In genomic region chr2:60720205-60720604, GRCm38 (mm10) we compare ENCODE assay signal across 11 mouse cellular contexts. TPM values are rescaled to one million over a fixed set of nuclear protein-coding genes. Genes with fewer than 3 reads are reported as not detected.
DNase-seq lines count a peak whose midpoint lies in the region; ATAC-seq and TF ChIP-seq lines count a peak whose summit lies in the region.
"Had no signal": no experiment of that assay in that cellular context is flagged by ENCODE, and none has a peak within 500 bp of the region (broad histone marks: within the 10 kb centered on the region; RNA-seq: fewer than 3 reads in every experiment).

No protein-coding gene starts in this region.

- no peak for TF ChIP-seq POLR2A in myocyte (IDR thresholded peaks at IDR 0.05; ENCODE audit: insufficient read length, low read depth)

- 85% methylated on average over 8 of the region's 8 CpGs for WGBS in forebrain, embryonic 10.5 days
- 74% methylated on average over 8 of the region's 8 CpGs for WGBS in midbrain, embryonic 11.5 days

- H3K4me3 ChIP-seq in myocyte, result no peak overlapping the region
- no peak overlapping the region for H3K4me3 ChIP-seq in forebrain, embryonic 10.5 days
- no peak overlapping the region for H3K4me3 ChIP-seq in midbrain, embryonic 11.5 days (ENCODE audit: low read depth, low read length)
- H3K4me3 ChIP-seq: forebrain, embryonic 15.5 days; megakaryocyte, embryonic 14.5 days had no signal

- no peaks in the 10 kb centered on the region for H3K36me3 ChIP-seq in myocyte (ENCODE audit: control insufficient read depth, insufficient read depth)
- no peaks in the 10 kb centered on the region for H3K36me3 ChIP-seq in forebrain, embryonic 10.5 days (replicated peaks)
- no peaks in the 10 kb centered on the region for H3K36me3 ChIP-seq in midbrain, embryonic 11.5 days (ENCODE audit: control insufficient read depth, insufficient read depth, low read length)
- H3K36me3 ChIP-seq: forebrain, embryonic 15.5 days had no signal

- H3ac ChIP-seq in myocyte (ENCODE audit: control insufficient read depth, insufficient read length), result no peak overlapping the region

- intact Hi-C loops in heart, postnatal 36 days (cut with DNase I), result loop anchor here (2.0 to 5.0 kb wide), 3 partner anchors 182 to 683 kb away; no protein-coding TSS in a partner anchor

- H3K9me3 ChIP-seq in forebrain, embryonic 10.5 days, result no peaks in the 10 kb centered on the region
- H3K9me3 ChIP-seq in midbrain, embryonic 11.5 days (ENCODE audit: control insufficient read depth, low read length), result no peaks in the 10 kb centered on the region
- H3K9me3 ChIP-seq: forebrain, embryonic 15.5 days; megakaryocyte, embryonic 14.5 days had no signal

- H3K27ac ChIP-seq in forebrain, embryonic 10.5 days, result no peak overlapping the region
- no peak overlapping the region for H3K27ac ChIP-seq in midbrain, embryonic 11.5 days (ENCODE audit: low read depth, low read length)
- H3K27ac ChIP-seq: forebrain, embryonic 15.5 days had no signal

- peak overlapping the region; percentile 46 for H3K4me2 ChIP-seq in myocyte (ENCODE audit: low read depth)
- H3K4me2 ChIP-seq in midbrain, embryonic 11.5 days, result no peak overlapping the region
- H3K4me2 ChIP-seq: forebrain, embryonic 15.5 days had no signal

- no peaks in the 10 kb centered on the region for H3K79me2 ChIP-seq in myocyte (ENCODE audit: control insufficient read depth, insufficient read depth)

- ATAC-seq in midbrain, embryonic 11.5 days (ENCODE audit: low FRiP score), result no peak
- ATAC-seq: forebrain, embryonic 15.5 days had no signal

- no peak overlapping the region for H3K9ac ChIP-seq in midbrain, embryonic 11.5 days (ENCODE audit: low read length)
- H3K9ac ChIP-seq: forebrain, embryonic 15.5 days had no signal

- H3K4me1 ChIP-seq in forebrain, embryonic 10.5 days, result peaks cover 14% of the 10 kb centered on the region
- H3K4me1 ChIP-seq in midbrain, embryonic 11.5 days (ENCODE audit: control insufficient read depth, insufficient read depth, low read length), result peaks cover 2% of the 10 kb centered on the region; the same call in 1 of the 2 replicates

- DNase-seq in heart, adult 11 months, result peak; percentile 98
- DNase-seq in heart, postnatal 36 days, result no peak
- DNase-seq in gastrocnemius, postnatal 25 days, result peak; percentile 87
- DNase-seq in kidney, adult 18-20 months, result peak; percentile 70
- no peak for DNase-seq in forebrain, embryonic 10.5 days (ENCODE audit: extremely low spot score, low spot score)
- no peak for DNase-seq in layer of hippocampus, postnatal 14 days (ENCODE audit: low spot score in 2 of 2)
- DNase-seq in midbrain, embryonic 11.5 days (ENCODE audit: low spot score, missing footprints), result no peak
- DNase-seq: layer of hippocampus, adult 9-11 months had no signal

- H3K27me3 ChIP-seq in myocyte (ENCODE audit: control insufficient read depth, insufficient read depth, insufficient read length), result no peaks in the 10 kb centered on the region
- peaks cover 82% of the 10 kb centered on the region for H3K27me3 ChIP-seq in forebrain, embryonic 10.5 days (ENCODE audit: poor library complexity, severe bottlenecking)
- H3K27me3 ChIP-seq in midbrain, embryonic 11.5 days (ENCODE audit: control insufficient read depth, insufficient read depth, low read length), result no peaks in the 10 kb centered on the region

TF ChIP-seq in myocyte, 11 proteins besides CTCF, POLR2A, EP300 and RAD21:
- no peak for TF ChIP-seq MAX (IDR thresholded peaks at IDR 0.05; ENCODE audit: low read depth)
- TF ChIP-seq USF1 (IDR thresholded peaks at IDR 0.05; ENCODE audit: low read depth), result no peak
- peak in 1 of 3 experiments; percentile 77 for TF ChIP-seq MYOD1 (IDR thresholded peaks at IDR 0.05; ENCODE audit: control insufficient read depth in 1 of 3, insufficient read length in 2 of 3, low read depth in 2 of 3)
- TF ChIP-seq MYOG (IDR thresholded peaks at IDR 0.05; ENCODE audit: control insufficient read depth in 1 of 3, insufficient read depth in 1 of 3, insufficient read length in 2 of 3, low read depth in 2 of 3), result peak in 2 of 3 experiments; percentile 72 to 79

RNA-seq across cellular contexts. Expression of gene Itgb6, which starts 2.2 kb away (rescaled TPM):
- total RNA-seq in heart, postnatal 36 days (2021), result 10 to 100 TPM; 15.2 to 16.7 TPM
- 10 to 100 TPM; 19.1 to 26.1 TPM for total RNA-seq in gastrocnemius, postnatal 25 days (2021)
- 3.9 TPM for polyA plus RNA-seq in myocyte (2012; fragmentation: generic; extraction: Trizol)
- polyA plus RNA-seq in forebrain, embryonic 10.5 days (2016; fragmentation: Nextera tagmentation; extraction: Ambion mirVana), result 0.33 and 1.3 TPM in 2 replicates
- total RNA-seq in layer of hippocampus, postnatal 14 days (2021), result under 1 TPM in 1 of 2 experiments, not detected in 1; 0.16 TPM
- polyA plus RNA-seq in midbrain, embryonic 11.5 days (2014; fragmentation: Nextera tagmentation; extraction: Ambion mirVana), result 0.28 and 0.40 TPM in 2 replicates
- polyA plus RNA-seq: forebrain, embryonic 15.5 days had no signal

Comparison
In these comparisons a context has a peak if more than half of its experiments do, and no peak if none do; other contexts are left out.
1. DNase-seq: peak in heart, adult 11 months (single experiment), gastrocnemius, postnatal 25 days (single experiment) and kidney, adult 18-20 months (single experiment); none in heart, postnatal 36 days (0 of 2), forebrain, embryonic 10.5 days (single experiment), layer of hippocampus, postnatal 14 days (0 of 2) and midbrain, embryonic 11.5 days (single experiment).
2. RNA of gene Itgb6, which starts 2.2 kb away (total RNA-seq): 19.1 to 26.1 TPM in gastrocnemius, postnatal 25 days and 15.2 to 16.7 TPM in heart, postnatal 36 days; 0.16 TPM in layer of hippocampus, postnatal 14 days; every median in the first group is over 10 times any median in the second.